Mouse (Mus musculus) adrenal gland, postnatal 10 days (tissue): ENCODE measurements around the gene Ddx5. TPM values are rescaled to one million over a fixed set of nuclear protein-coding genes. Genes with fewer than 3 reads are reported as not detected.
"Not testable (repeated sequence)": the region's sequence is repeated elsewhere in the genome, so short reads cannot be mapped to it uniquely, and the experiment has no call there.

Experiments
- DNase-seq: peaks from one replicate; pipeline ENCODE4 v3.0.0; 2021; ENCODE audit warnings: mixed read lengths
- total RNA-seq, 2 experiments: library from RNA; stranded (reverse); gene quantifications; 2 replicates each; pipeline ENCODE4 v1.2.3; 2021

The Ddx5 gene
- total RNA-seq, 2 experiments from 2014 or later: 611 to 691 TPM

- DNase-seq: peak; percentile 18
Measured at GRCm38 (mm10) chr11:106789649-106790048, 664 bp upstream of the Ddx5 start.

- DNase-seq: peak; percentile 100
Measured at GRCm38 (mm10) chr11:106788026-106788774, 785 bp downstream of the Ddx5 start.

GRCm38 (mm10) chr11:106787131-106788025, 1.6 kb downstream of the Ddx5 start:
- DNase-seq: peak; percentile 95

GRCm38 (mm10) chr11:106785043-106785442, 3.9 kb downstream of the Ddx5 start:
- DNase-seq: no peak

GRCm38 (mm10) chr11:106784476-106784875, 4.5 kb downstream of the Ddx5 start:
- no peak for DNase-seq

GRCm38 (mm10) chr11:106782841-106783764, 5.9 kb downstream of the Ddx5 start:
- DNase-seq: no peak

- DNase-seq: not testable (repeated sequence)
Measured at GRCm38 (mm10) chr11:106782271-106782670, 6.7 kb downstream of the Ddx5 start.

GRCm38 (mm10) chr11:106780590-106781220, 8.3 kb downstream of the Ddx5 start:
- DNase-seq: no peak

- no peak for DNase-seq
Measured at GRCm38 (mm10) chr11:106780089-106780425, 8.9 kb downstream of the Ddx5 start.

- peak; percentile 95 for DNase-seq
Measured at GRCm38 (mm10) chr11:106779388-106780088, 9.4 kb downstream of the Ddx5 start, which contains the start of gene Polg2. Polg2 (minus strand) TSS chr11:106779537.

- no peak for DNase-seq
Measured at GRCm38 (mm10) chr11:106778589-106779387, 10.2 kb downstream of the Ddx5 start.

GRCm38 (mm10) chr11:106778132-106778531, 10.9 kb downstream of the Ddx5 start:
- DNase-seq: no peak

GRCm38 (mm10) chr11:106777395-106777794, 11.6 kb downstream of the Ddx5 start:
- DNase-seq: no peak

- DNase-seq: no peak
Measured at GRCm38 (mm10) chr11:106776960-106777359, 12.0 kb downstream of the Ddx5 start.

GRCm38 (mm10) chr11:106773061-106773460, 15.9 kb downstream of the Ddx5 start:
- DNase-seq: no peak

GRCm38 (mm10) chr11:106770195-106770974, 18.6 kb downstream of the Ddx5 start:
- no peak for DNase-seq

- no peak for DNase-seq
Measured at GRCm38 (mm10) chr11:106767516-106767915, 21.5 kb downstream of the Ddx5 start.

- no peak for DNase-seq
Measured at GRCm38 (mm10) chr11:106766611-106767162, 22.3 kb downstream of the Ddx5 start.

GRCm38 (mm10) chr11:106762800-106763185, 26.2 kb downstream of the Ddx5 start:
- DNase-seq: no peak
